Mouse (Mus musculus) hindbrain, embryonic 11.5 days (tissue): ENCODE results near the gene Ets1. TPM values are rescaled to one million over a fixed set of nuclear protein-coding genes. Genes with fewer than 3 reads are reported as not detected.

Source experiments
- ATAC-seq: fragments of 200-750 bp; cut with Nextera tagmentation; 2 replicates; pipeline ENCODE4 v1.8.0; 2017; ENCODE audit warnings: mild to moderate bottlenecking, moderate TSS enrichment, moderate library complexity; ENCODE audit not compliant: low FRiP score
- DNase-seq: peaks from one replicate; pipeline ENCODE4 v3.0.0-alpha.2; 2015; ENCODE audit warnings: low spot score
- H3K27ac ChIP-seq: fragments of 300-500 bp; sonication (generic); 2 replicates; pipeline ENCODE4 v1.5.1; 2014; ENCODE audit warnings: mild to moderate bottlenecking, low read depth, low read length
- H3K27me3 ChIP-seq: fragments of 300-500 bp; sonication (generic); 2 replicates; pipeline ENCODE4 v1.6.1; 2014; ENCODE audit warnings: mild to moderate bottlenecking, low read length, moderate library complexity, mixed read lengths; ENCODE audit not compliant: control insufficient read depth, insufficient read depth
- H3K36me3 ChIP-seq: fragments of 300-500 bp; sonication (generic); 2 replicates; pipeline ENCODE4 v1.6.1; 2014; ENCODE audit warnings: mild to moderate bottlenecking, low read length, moderate library complexity, mixed read lengths; ENCODE audit not compliant: control insufficient read depth, insufficient read depth
- H3K4me1 ChIP-seq: fragments of 300-500 bp; sonication (generic); replicated peaks from 2 replicates; pipeline ENCODE4 v1.6.1; 2014; ENCODE audit warnings: low read length, mixed read lengths; ENCODE audit not compliant: control insufficient read depth, insufficient read depth
- H3K4me2 ChIP-seq: fragments of 300-500 bp; sonication (generic); replicated peaks from 2 replicates; pipeline ENCODE4 v1.6.1; 2014; ENCODE audit warnings: mild to moderate bottlenecking, low read depth, low read length
- H3K4me3 ChIP-seq: fragments of 300-500 bp; sonication (generic); 2 replicates; pipeline ENCODE4 v1.5.1; 2014; ENCODE audit warnings: low read depth, low read length
- H3K9ac ChIP-seq: fragments of 300-500 bp; sonication (generic); 2 replicates; pipeline ENCODE4 v1.6.1; 2014; ENCODE audit warnings: low read depth, low read length
- H3K9me3 ChIP-seq: fragments of 300-500 bp; sonication (generic); 2 replicates; pipeline ENCODE4 v1.6.1; 2016; ENCODE audit warnings: low read length; ENCODE audit not compliant: control insufficient read depth
- WGBS: fragments of 180-500 bp; shearing (Covaris S2); extraction: QIAGEN DNeasy Blood & Tissue Kit; methylation state at CpG from one replicate; pipeline ENCODE4 v1.1.7; 2014; 5-methylcytosine and 5-hydroxymethylcytosine counted together
- polyA plus RNA-seq: library from polyadenylated mRNA; unstranded; fragments of >200 nt; fragmentation: Nextera tagmentation; extraction: Ambion mirVana; gene quantifications from 2 replicates; pipeline ENCODE4 v1.2.1, GENCODE M21; 2014

The Ets1 gene
- polyA plus RNA-seq, 1 experiment from 2014 or later, result 24.3 TPM

DNA sequence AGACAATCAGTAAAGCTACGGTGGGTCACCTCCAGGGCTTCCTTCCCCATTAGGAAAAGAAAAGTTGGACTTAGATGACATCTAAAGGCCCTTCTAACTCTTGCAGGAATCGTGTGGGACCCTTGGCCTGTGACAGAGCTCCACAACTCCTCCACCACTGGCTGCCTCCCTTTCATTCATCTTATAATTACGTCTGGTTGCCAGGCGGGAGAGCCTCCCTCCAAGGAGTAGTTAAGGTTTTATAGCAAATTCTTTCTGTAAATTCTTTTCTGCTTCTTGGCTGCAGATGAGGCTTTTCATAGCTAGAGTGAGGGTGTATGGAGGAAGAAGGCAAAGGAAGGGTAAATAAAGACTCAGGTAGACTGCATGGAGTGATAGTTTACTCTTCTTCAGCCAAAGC is 77.8 kb downstream of the Ets1 start:
- Histone ChIP-seq H3K36me3 (no peaks in the 10 kb centered on the region), H3K9ac (no peak overlapping the region), H3K4me2 (no peak overlapping the region), H3K27me3 (no peaks in the 10 kb centered on the region), H3K27ac (no peak overlapping the region), H3K4me3 (no peak overlapping the region), H3K9me3 (no peaks in the 10 kb centered on the region; the same call in 1 of the 2 replicates), H3K4me1 (peaks cover 7% of the 10 kb centered on the region)
- 56% methylated on average over 4 of the region's 4 CpGs for WGBS
- ATAC-seq (no peak), DNase-seq (no peak)

DNA sequence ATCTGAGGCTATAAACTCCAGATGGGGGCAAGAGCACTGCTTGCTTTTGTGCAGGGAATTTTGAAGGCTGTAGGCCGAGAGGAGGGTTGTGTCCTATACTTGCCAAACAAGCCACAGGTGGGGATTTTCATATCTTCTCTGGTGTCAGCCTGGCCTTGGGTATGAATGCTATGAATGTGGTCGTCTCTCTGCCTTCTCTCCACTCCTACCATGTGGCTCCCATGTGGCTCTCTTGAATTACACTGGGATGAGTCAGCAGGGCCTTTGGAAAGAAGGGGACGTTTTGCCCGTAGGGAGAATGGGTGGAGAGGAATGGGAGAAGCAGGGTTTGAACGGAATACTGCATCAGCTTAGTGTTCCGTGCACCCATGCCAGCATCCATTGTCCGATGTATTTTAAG is 78.5 kb downstream of the Ets1 start:
- DNase-seq (no peak), ATAC-seq (no peak)
- Histone ChIP-seq H3K27me3 (no peaks in the 10 kb centered on the region), H3K4me3 (no peak overlapping the region), H3K27ac (no peak overlapping the region), H3K9ac (no peak overlapping the region), H3K36me3 (no peaks in the 10 kb centered on the region), H3K4me1 (peaks cover 7% of the 10 kb centered on the region), H3K4me2 (no peak overlapping the region), H3K9me3 (no peaks in the 10 kb centered on the region; the same call in 1 of the 2 replicates)
- WGBS, result 68% methylated on average over 7 of the region's 7 CpGs

DNA sequence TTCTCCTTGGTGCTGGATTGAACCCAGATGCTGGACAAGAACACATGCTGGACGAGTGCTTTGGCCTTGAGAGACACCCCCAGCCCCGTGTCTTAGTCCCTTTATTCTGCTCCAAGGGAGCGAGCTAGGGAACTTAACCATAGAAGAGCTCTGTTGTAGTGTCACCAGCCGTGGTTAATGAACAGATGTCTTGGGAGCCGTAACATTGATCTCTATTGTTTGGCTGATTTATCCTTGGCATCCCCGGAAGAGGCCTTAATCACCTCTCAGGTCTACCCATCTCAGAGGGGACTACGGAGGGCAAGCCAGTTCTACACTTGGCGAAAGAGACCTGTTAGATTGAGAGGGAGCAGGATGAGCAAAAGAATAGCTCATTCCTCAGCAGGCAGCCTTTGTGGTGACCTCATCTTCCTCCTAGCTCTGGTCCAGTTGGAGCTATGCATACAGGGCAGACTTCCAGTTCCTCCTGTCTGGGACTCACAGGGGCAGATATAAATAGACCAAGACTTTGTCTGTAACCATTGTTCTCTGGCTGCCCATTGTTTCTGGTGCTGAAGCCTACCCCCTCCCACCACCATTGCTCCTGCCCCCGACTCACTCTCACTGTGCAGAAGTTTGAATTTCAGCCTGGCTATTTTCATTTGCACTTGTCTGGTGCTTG is 79.9 kb downstream of the Ets1 start:
- Histone ChIP-seq H3K9ac (no peak overlapping the region), H3K27ac (no peak overlapping the region), H3K9me3 (no peaks in the 10 kb centered on the region; the same call in 1 of the 2 replicates), H3K27me3 (no peaks in the 10 kb centered on the region), H3K4me1 (peaks cover 7% of the 10 kb centered on the region), H3K36me3 (no peaks in the 10 kb centered on the region), H3K4me2 (no peak overlapping the region), H3K4me3 (no peak overlapping the region)
- 14% methylated on average over 9 of the region's 9 CpGs for WGBS
- peak; percentile 41 for DNase-seq
- ATAC-seq, result peak; percentile 33; the same call in 1 of the 2 replicates

DNA sequence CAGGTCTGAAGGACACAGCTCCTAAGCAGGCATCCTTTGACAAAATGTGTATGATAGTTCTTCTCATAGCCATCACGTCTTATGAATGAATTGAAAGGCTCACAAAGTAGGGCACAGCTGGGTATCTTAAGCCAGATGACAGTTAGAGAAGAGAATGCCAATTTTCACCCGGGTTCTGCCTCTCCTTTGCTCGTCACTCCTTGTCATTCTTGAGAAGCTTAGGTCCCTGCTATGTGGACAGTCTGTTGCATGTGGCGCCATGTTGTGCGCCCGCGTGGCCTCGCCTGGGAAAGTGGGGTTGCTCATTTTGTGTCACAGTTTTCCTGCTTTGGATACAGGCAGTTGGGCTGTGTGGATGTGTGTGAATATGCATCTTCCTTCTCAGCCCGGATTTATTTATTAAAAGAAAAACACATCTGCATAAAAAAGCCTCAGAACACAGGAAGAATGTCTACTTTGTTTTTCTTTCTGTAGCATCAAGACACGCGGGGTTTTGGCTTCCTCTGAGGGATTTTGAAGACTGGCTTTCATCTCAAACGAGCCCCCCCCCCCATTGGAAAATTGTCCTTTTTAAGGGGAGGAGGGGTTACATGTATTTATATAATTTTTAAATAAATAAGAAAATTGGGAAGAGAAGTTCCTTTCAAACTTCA is 81.4 kb downstream of the Ets1 start:
- WGBS, result 67% methylated on average over 12 of the region's 12 CpGs
- Histone ChIP-seq H3K4me3 (no peak overlapping the region), H3K9ac (no peak overlapping the region), H3K27ac (no peak overlapping the region), H3K9me3 (no peaks in the 10 kb centered on the region), H3K36me3 (no peaks in the 10 kb centered on the region), H3K4me1 (peaks cover 7% of the 10 kb centered on the region), H3K27me3 (no peaks in the 10 kb centered on the region), H3K4me2 (no peak overlapping the region)
- no peak for DNase-seq
- no peak for ATAC-seq

DNA sequence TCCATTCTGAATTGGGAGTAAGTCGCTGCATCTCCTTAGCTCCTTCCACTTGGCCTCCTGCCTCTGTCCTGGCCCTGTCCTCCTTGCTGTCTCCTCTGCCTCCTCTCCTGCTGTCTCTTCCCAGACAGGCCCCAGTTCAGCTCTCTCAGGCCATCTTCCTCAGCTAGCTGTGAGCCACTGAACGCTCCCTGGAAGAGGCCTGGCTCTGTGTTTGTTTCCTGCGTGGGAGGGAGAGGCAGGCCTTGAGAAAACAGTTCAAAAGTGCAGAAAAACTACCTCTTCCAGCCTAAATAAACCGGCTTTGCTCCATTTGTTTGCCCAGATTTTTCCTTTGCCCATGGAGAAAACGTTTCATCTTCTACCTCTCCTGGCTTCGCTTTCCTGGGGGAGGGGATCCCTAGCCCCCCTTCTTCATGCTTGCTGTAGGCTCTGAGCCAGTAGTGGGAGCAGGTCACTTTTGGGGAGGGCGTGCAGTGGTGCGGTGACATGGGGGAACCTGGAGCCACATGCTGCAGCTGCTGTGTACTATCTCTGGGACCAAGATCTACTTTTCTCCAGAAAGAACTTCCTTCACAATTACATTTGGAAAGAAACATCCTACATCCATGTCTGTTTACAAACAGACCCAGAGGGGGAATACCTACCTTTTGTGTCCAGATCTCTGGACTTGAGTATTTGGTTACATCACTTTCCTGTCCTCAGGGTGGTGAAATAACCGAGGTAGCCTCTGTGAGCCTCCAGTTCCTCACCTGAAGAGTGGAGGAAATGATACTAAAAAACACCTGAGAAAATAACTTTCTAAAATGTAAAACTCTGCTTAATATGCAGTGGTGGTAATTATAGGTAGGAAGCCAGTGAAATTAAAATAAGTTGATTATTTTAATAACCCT is 82.2 kb downstream of the Ets1 start:
- 67% methylated on average over 9 of the region's 9 CpGs for WGBS
- no peak overlapping the region for H3K27ac ChIP-seq
- ATAC-seq, result no peak

DNA sequence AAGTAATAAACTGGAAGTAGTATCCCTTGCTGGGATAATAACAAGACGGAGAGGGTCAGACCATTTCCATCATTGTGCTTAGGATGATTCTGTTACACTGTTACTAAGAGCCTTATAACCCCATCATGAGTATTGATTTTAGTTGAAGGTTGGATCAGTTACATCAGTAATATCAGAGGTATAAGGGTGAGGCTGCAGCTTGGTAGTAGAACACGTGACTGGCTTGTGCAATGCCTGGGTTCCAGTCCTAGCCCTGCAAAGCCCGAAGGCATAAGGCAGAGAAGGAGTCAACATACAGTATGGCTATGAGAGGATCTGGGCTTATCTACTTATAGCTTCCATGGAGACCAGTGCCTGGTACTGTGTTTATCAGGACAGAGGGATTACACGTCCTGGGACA is 82.8 kb downstream of the Ets1 start:
- Histone ChIP-seq H3K36me3 (no peaks in the 10 kb centered on the region), H3K27me3 (no peaks in the 10 kb centered on the region), H3K4me2 (no peak overlapping the region), H3K9me3 (no peaks in the 10 kb centered on the region), H3K4me3 (no peak overlapping the region), H3K4me1 (peaks cover 7% of the 10 kb centered on the region), H3K9ac (no peak overlapping the region), H3K27ac (no peak overlapping the region)
- WGBS, result 85% methylated on average over 4 of the region's 4 CpGs
- DNase-seq (no peak), ATAC-seq (no peak)

More for the DNA sequence above, 82.2 kb downstream of the Ets1 start:
- Histone ChIP-seq H3K9me3 (no peaks in the 10 kb centered on the region), H3K4me3 (no peak overlapping the region), H3K9ac (no peak overlapping the region), H3K4me2 (no peak overlapping the region), H3K36me3 (no peaks in the 10 kb centered on the region), H3K27me3 (no peaks in the 10 kb centered on the region), H3K4me1 (peaks cover 7% of the 10 kb centered on the region)
- DNase-seq, result no peak

DNA sequence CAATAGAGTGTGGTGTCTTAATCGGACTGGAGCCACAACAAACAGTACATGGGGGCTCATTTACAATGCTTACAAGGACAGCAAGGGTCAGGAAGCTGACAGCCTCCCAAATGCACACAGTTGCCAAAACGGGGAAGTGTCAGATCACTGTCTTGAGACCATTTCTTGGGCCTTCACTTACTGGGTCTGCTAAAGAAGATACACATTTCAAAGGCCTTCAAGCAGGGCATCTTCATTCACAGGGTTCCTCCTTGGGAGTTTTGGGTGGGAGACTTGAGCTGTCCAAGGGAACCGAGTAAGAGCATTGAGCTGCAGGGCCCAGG is 83.9 kb downstream of the Ets1 start:
- Histone ChIP-seq H3K9ac (no peak overlapping the region), H3K4me2 (no peak overlapping the region), H3K4me3 (no peak overlapping the region), H3K27ac (no peak overlapping the region), H3K9me3 (no peaks in the 10 kb centered on the region), H3K4me1 (peaks cover 7% of the 10 kb centered on the region), H3K36me3 (no peaks in the 10 kb centered on the region), H3K27me3 (no peaks in the 10 kb centered on the region)
- ATAC-seq (no peak), DNase-seq (no peak)
- WGBS, result 48% methylated on average over 3 of the region's 3 CpGs

DNA sequence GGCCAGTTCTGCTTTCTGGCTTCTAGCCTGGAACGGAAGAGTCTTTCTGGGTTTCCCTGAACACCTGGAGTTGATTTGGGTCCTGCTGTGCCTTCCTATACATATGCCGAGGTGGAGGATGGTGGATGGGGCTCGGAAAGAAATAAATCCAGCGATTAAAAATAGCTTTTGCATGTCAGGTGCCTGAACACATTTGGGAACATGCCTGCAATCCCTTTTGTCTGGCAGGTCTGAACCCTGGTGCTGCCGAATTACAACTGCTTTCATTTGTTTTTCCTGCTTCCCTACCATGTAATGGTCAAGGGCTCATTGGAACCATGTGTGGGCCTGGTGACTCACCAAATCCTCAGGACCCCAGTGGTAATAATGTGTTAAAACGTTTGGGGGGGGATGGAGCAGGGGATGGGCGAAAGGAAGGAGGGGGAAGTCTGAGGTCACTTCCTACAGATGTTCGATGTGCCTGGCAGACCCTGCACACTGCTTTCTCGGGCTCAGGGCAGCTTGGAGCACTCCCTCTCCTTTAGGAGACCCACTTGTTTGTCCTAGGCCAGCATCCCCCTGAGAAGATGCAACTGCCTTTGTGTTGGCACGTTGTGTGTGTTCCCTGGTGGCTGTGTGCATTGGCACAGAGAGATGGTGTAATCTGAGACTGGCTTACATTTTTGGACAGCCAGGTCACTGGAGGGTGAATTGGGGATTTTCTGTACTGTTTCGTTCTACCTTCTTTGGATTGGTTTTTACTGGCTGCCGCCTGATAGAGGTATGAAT is 84.4 kb downstream of the Ets1 start:
- peak; percentile 54 for DNase-seq
- H3K36me3 ChIP-seq, result no peaks in the 10 kb centered on the region
- no peak overlapping the region for H3K27ac ChIP-seq
- no peaks in the 10 kb centered on the region for H3K27me3 ChIP-seq
- 46% methylated on average over 12 of the region's 12 CpGs for WGBS
- H3K4me2 ChIP-seq, result no peak overlapping the region
- H3K9me3 ChIP-seq, result no peaks in the 10 kb centered on the region
- ATAC-seq, result no peak
- H3K4me1 ChIP-seq, result peaks cover 7% of the 10 kb centered on the region
- H3K9ac ChIP-seq, result no peak overlapping the region
- no peak overlapping the region for H3K4me3 ChIP-seq
